Mouse (Mus musculus) CH12.LX (cell line): ENCODE results near the gene Dusp3.

Source experiments
- CTCF ChIP-seq, 2 experiments: IDR thresholded peaks in 1 of 2; conservative IDR thresholded peaks in 1 of 2; 2 replicates each; pipeline ENCODE4 v1.5.1; 2011 to 2012; ENCODE audit warnings: low read depth in 2 of 2, low read length in 2 of 2, improper control_type of control experiment in 1 of 2, inconsistent platforms in 1 of 2, mild to moderate bottlenecking in 1 of 2, moderate library complexity in 1 of 2
- HCFC1 ChIP-seq: IDR thresholded peaks from 2 replicates; pipeline ENCODE4 v1.6.1; 2012; ENCODE audit warnings: low read depth, mild to moderate bottlenecking, inconsistent platforms, low read length, improper control_type of control experiment
- JUN ChIP-seq: IDR thresholded peaks from 2 replicates; pipeline ENCODE4 v1.6.1; 2011; ENCODE audit warnings: low read depth, mild to moderate bottlenecking, low read length, improper control_type of control experiment, moderate library complexity; ENCODE audit not compliant: insufficient read depth
- KAT2A ChIP-seq: IDR thresholded peaks from 2 replicates; pipeline ENCODE4 v1.6.1; 2012; ENCODE audit warnings: low read length, improper control_type of control experiment, inconsistent platforms; ENCODE audit not compliant: insufficient replicate concordance
- POLR2A ChIP-seq: IDR thresholded peaks from 2 replicates; pipeline ENCODE4 v1.6.1; 2011; ENCODE audit warnings: low read depth, mild to moderate bottlenecking, improper control_type of control experiment, low read length
- POLR2AphosphoS2 ChIP-seq: IDR thresholded peaks from 2 replicates; pipeline ENCODE4 v1.6.1; 2011; ENCODE audit warnings: low read depth, low read length, improper control_type of control experiment
- RAD21 ChIP-seq: IDR thresholded peaks from 2 replicates; pipeline ENCODE4 v1.6.1; 2011; ENCODE audit warnings: low read depth, mild to moderate bottlenecking, low read length, improper control_type of control experiment, moderate library complexity
- ZNF384 ChIP-seq: IDR thresholded peaks from 2 replicates; pipeline ENCODE4 v1.6.1; 2012; ENCODE audit warnings: low read depth, low read length, improper control_type of control experiment, inconsistent platforms

DNA sequence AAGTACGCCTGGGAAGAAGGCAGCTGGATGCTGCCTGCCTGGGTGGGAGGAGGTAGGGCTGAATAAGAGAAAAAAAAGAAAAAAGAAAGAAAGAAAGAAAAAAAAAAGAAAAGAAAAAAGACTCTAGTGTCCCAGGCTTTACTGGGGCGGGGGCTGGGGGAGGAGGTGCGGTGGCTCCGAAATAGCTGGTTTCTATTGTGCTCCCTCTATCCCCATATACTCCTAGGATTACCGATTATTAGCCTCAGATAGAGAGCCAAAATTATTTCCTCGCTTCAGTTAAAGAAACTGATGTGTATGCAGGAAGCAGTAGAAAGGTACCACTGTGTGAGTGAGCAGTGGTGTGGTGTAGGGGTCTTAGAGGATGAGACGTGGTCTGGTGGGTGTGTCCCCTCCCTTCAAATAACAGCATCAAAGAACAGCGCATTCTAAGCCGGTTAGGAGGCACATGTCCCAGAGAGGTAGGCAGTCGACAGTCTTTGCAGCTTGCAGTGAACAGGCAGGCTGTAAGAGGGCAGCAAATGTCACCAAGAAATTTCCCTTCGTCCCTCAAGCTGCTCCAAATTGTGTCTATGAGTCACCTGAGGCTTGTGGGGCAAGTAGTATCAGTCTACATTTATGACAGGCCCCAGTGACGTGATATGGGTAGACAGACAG, 40.7 kb upstream of the Dusp3 start:
- TF ChIP-seq HCFC1 (no peak), POLR2A (no peak), KAT2A (no peak), POLR2AphosphoS2 (no peak), CTCF (conservative IDR thresholded peaks at IDR 0.05 in 1 of 2, IDR thresholded peaks at IDR 0.05 in 1 of 2; ENCODE audit: low read depth in 2 of 2, low read length in 2 of 2) (peak in 1 of 2 experiments; percentile 40; a peak in 2 of 4 replicates), JUN (no peak), RAD21 (peak; percentile 18; the same call in 1 of the 2 replicates), ZNF384 (no peak)
